Mouse (Mus musculus) embryonic fibroblast, embryonic 13.5 days (primary cell): ENCODE measurements around the gene Tsn. TPM values are rescaled to one million over a fixed set of nuclear protein-coding genes. Genes with fewer than 3 reads are reported as not detected.

Source experiments
- H3K27ac ChIP-seq: 2 replicates; pipeline ENCODE4 v1.5.1; 2012; ENCODE audit warnings: low read length, control low read depth, inconsistent platforms; ENCODE audit not compliant: insufficient read depth
- H3K4me1 ChIP-seq: 2 replicates; pipeline ENCODE4 v1.6.1; 2011; ENCODE audit warnings: low read length; ENCODE audit not compliant: control insufficient read depth, insufficient read depth
- H3K4me3 ChIP-seq: 2 replicates; pipeline ENCODE4 v1.5.1; 2011; ENCODE audit warnings: mild to moderate bottlenecking, control low read depth, low read length; ENCODE audit not compliant: insufficient read depth
- CTCF ChIP-seq: IDR thresholded peaks from 2 replicates; pipeline ENCODE4 v1.5.1; 2011; ENCODE audit warnings: mild to moderate bottlenecking, control low read depth, low read length, moderate library complexity, borderline replicate concordance; ENCODE audit not compliant: insufficient read depth
- POLR2A ChIP-seq: IDR thresholded peaks from 2 replicates; pipeline ENCODE4 v1.6.1; 2011; ENCODE audit warnings: low read depth, mild to moderate bottlenecking, control low read depth, low read length, moderate library complexity
- polyA plus RNA-seq: library from polyadenylated mRNA; stranded (reverse); fragments of >200 nt; gene quantifications from 2 replicates; pipeline ENCODE4 v1.2.4, GENCODE M21; 2011; ENCODE audit warnings: low read depth; ENCODE audit not compliant: missing spikeins, insufficient read length

The Tsn gene
- polyA plus RNA-seq = 92.5 and 101 TPM in 2 replicates

DNA sequence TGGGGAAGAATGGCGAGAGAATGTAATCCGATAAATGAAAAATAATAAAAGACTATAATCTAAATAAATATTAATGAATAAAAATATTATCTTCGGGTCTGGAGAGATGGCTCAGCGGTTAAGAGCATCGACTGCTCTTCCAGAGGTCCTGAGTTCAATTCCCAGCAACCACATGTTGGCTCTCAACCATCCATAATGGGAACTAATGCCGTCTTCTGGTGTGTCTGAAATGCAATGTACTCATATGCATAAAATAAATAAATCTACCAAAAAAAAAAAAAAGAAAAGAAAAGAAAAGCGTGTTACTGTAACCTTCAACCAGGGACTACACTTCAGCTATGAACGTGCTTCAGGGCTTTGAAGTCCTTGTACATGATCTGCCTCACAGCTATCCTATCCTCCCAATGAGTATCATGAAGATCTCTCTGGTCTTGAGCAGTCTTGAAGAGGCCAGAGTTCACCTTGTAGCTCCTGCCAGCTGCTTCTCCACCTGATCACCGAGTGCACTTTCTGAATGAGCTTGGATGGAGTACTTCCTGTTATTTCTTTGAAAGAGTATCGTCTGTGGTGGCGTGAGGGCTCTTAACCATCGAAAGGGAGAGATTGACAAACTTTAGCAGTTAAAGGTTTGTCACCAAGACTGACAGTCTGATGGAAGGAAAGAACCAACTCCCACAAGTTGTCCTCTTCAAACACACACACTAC is at the start of gene Tsn:
Gene Tsn (minus strand): TSS at position 118 of the 705 bp plus-strand sequence.
- peak within 1 kb of the TSS; percentile 96 for H3K4me3 ChIP-seq
- H3K27ac ChIP-seq = peak within 1 kb of the TSS; percentile 78
- TF ChIP-seq CTCF (no peak), POLR2A (no peak)
- H3K4me1 ChIP-seq = peaks cover 4% of the 10 kb centered on the region

DNA sequence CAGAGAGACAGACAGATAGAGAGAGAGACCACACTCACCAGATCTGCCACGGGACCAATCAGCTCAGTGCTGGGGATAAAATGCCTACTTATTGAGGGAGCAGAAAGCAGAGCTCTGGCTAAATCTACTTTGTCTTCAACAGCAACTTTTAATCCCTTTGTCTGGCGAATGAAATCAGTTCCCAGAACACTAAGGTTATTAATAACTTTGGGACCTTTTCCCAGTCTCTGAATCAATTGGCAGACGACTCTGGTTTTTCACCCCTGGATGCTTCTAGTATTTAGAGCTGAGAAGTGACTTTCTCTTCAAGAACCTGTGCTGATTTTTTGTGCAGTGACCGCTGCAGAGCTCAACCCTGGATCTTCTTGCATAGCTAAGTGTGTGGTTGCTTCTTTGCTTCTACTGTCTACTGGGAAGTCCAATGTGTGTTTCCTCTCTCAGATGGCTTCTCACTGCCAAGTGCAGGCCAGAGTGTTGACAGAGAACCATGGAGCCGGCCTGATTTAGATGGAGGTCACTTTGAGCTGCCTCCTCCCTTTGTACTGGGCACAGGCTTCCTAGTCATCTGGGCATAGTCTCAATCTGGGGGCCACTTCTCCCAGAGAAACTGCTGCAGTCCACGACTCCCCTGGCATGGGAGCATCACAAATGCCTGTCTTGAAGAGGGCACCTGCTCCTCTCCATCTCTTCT is 47.7 kb upstream of the Tsn start:
- no peaks in the 10 kb centered on the region for H3K4me1 ChIP-seq
- H3K4me3 ChIP-seq = no peak overlapping the region
- peak overlapping the region; percentile 63; the same call in 1 of the 2 replicates for H3K27ac ChIP-seq
- no peak for TF ChIP-seq CTCF
- TF ChIP-seq POLR2A = no peak

DNA sequence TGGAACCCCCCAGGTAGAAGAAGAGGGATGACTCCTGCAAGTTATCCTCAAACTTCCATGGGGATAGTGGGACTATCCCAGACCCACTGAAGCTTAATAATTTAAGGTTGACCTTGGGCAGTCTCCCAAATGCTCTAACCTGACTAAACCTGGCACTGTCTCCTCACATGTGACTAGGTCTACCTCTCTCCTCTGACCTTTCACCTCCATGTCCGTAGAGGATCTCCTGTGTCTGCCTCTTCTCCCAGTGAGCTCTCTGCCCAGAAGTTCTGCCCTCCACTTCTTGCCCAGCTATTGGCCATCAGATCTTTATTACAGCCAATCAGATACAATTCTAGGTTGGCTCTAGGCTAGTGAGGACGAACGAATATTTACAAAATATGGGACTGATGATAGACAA is 38.4 kb upstream of the Tsn start:
- TF ChIP-seq POLR2A (no peak), CTCF (no peak)
- Histone ChIP-seq H3K27ac (no peak overlapping the region), H3K4me3 (no peak overlapping the region), H3K4me1 (no peaks in the 10 kb centered on the region)

DNA sequence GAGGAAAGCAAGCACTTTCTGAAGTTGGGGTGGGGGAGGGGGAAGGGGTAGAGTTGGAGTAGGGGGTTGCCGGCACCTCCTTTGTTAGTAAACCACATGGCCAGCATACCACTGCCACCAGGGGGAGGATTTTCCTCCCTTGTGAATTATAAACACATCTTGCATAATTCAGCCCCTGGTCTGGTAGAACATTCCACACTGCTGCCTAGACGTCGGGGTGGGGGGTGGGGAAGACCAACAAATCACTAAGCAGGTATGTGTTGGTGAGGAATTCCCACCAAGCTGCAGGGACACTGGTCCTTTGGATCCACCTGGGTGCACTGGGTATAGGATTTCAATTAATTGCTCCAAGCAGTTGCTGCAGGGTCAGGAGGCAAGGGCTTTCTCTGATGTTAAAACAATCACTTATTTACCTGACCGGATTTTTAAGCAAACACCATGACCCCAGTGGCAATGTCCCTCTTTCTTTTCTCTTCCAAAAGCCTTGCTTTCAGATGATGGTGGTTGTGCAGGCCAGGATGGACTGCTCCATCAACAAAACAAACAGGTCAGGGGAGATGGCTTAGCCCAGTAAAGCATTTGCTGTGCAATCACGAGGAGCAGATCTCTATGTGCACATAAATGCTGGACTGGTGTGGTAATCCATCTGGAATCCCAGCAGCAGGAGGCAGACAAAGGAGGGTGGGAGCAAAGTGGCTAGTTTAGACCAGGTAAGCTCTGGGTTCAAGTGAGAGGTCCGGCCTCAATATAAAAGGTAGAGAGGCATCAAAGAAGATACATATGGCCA is 32.3 kb upstream of the Tsn start:
- Histone ChIP-seq H3K4me3 (no peak overlapping the region), H3K27ac (no peak overlapping the region), H3K4me1 (no peaks in the 10 kb centered on the region)
- TF ChIP-seq CTCF (no peak), POLR2A (no peak)

DNA sequence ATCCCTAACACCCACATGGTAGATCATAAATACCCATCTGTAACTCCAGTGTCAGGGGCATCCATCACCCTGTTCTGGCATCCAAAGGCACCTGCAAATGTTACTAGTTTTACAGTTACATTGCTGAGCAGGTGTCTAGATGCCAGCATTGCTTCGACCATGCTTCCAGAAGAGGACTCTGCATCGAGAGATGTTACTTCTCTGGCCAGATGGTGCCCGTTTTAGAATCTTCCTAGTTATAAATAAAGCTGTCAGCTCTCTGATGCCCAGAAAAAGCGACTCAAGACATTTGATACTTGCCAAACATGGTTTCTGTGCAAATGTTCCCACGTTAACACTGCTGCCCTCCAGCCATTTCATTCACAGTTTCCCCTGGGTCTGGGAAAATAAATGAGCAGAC is 26.4 kb upstream of the Tsn start:
- no peak overlapping the region for H3K4me3 ChIP-seq
- TF ChIP-seq POLR2A = no peak
- no peak for TF ChIP-seq CTCF
- H3K27ac ChIP-seq = no peak overlapping the region
- no peaks in the 10 kb centered on the region for H3K4me1 ChIP-seq

DNA sequence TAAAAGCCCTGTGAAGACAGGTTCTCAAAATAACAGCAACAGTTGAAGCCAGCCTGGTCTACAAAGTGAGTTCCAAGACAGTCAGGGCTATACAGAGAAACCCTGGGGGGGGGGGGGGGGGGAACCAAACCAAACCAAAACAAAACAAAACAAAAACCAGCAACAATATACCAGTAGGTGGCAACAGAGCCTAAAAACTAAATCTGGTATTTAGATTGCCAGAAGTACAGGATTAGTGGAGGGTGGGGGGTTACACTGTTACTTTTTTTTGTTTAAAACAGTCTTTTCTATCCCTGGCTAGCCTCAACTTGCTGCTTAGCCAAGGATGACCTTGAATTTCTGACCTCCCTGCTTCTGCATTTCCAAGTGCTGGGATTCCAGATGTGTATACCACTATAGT is 24.3 kb upstream of the Tsn start:
- Histone ChIP-seq H3K4me1 (no peaks in the 10 kb centered on the region), H3K4me3 (no peak overlapping the region), H3K27ac (no peak overlapping the region)
- no peak for TF ChIP-seq POLR2A
- no peak for TF ChIP-seq CTCF

DNA sequence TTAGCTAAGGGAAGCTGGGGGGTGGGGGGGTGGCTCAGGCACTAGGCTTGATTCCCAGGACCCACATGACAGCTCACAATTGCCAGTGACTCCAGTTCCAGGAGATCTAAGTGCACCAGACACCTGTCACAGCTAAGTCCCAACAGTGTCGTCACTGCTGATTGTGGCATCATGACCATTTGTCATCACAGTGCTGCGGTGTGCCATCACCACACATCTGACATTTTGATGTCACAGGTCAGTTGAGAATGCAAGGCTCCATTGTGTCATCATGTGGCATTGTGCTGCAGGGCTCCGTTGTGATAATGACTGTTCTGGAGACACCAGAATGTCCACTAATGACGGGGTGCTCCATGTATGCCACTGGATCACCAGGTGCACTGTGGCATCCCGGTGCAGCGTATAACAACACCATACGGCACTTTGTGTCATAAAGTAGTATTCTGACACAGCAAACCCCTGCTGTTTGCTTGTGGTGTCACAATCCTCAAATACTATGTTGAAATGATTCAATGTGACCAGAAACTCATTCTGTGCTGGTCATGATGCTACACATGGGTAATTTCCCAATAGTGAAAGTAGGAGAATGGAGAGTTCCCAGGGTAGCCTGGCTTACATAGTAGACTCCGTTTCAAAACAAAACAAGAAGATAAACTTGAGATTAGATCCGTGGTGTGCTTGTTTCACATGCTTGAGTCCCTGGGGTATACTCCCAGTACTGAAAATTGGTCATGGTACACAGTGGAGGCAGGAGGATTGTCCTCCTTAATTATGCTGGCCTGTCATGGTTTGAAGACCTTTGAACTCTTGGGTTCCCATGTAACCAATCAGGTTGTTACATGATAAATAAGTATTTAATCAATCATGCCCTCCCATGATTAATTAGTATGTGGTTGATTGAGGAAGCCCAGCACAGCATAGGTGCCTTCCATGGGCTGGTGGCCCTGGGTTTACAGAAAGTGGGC is 23.5 kb upstream of the Tsn start:
- no peaks in the 10 kb centered on the region for H3K4me1 ChIP-seq
- no peak overlapping the region for H3K4me3 ChIP-seq
- H3K27ac ChIP-seq = no peak overlapping the region
- TF ChIP-seq POLR2A (no peak), CTCF (no peak)

DNA sequence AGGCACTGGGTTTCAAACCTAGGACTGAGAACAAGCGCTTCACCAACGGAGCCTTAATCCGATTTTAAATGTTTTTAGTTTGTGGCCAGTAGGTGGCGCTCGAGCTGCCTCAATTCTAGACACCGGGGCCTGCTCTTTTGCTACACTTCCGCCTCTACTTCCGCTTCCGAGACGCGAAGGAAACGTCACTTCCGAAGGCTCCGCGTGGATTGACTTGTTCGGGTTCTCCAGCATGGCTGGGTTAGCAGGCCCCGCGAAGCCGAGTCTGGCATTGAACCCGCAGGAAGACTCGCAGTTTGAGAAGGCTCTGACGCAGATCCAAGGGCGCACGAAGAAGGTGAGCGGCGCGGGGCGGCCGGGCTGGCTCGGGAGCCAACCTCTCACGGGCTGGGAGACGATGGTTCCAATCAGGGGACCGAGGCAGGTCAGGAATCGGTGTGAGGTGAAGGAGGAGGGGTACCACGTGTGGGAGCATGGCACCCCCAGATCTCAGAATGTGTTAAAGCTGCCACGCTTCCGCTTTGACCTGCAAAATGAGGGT is 10.2 kb upstream of the Tsn start, which contains the start of gene Nifk:
Gene Nifk (plus strand): TSS at position 179 of the 541 bp plus-strand sequence.
- Histone ChIP-seq H3K4me3 (peak within 1 kb of the TSS; percentile 91), H3K27ac (no peak within 1 kb of the TSS), H3K4me1 (peaks cover 3% of the 10 kb centered on the region)
- TF ChIP-seq CTCF = peak; percentile 20; the same call in 1 of the 2 replicates
- TF ChIP-seq POLR2A = peak; percentile 81

DNA sequence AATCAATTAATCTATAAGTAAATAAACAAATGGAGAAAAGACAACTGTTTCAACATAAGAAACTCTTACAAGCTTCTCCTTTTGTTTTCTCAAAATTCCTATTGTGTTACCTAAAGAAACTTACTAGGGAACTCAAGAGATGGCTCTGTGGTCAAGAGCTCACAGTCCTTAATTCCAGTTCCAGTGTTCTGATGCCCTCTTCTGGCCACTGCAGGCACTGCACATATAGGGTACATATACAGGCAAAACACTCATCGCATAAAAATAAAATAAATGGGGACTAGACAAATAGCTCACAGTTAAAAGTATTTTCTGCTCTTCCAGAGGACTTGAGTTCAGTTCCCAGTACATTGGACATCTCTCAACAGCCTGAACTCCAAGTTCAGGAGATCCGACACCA is 9.2 kb upstream of the Tsn start:
- TF ChIP-seq POLR2A (no peak), CTCF (no peak)
- H3K27ac ChIP-seq = no peak overlapping the region
- peaks cover 3% of the 10 kb centered on the region for H3K4me1 ChIP-seq
- H3K4me3 ChIP-seq = no peak overlapping the region
